In genomic region chr4:124701052-124701845, GRCm38 (mm10) we compare ENCODE assay signal across 8 mouse cellular contexts. TPM values are rescaled to one million over a fixed set of nuclear protein-coding genes. Genes with fewer than 3 reads are reported as not detected.
DNase-seq lines count a peak whose midpoint lies in the region; ATAC-seq lines count a peak whose summit lies in the region.

No protein-coding gene starts in this region.

- H3K27ac ChIP-seq in heart, embryonic 11.5 days (ENCODE audit: low read depth, low read length), result peak overlapping the region; percentile 62
- peak overlapping the region; percentile 46 for H3K27ac ChIP-seq in neural tube, embryonic 13.5 days (replicated peaks)

- peaks cover 41% of the 10 kb centered on the region for H3K4me1 ChIP-seq in heart, embryonic 11.5 days (ENCODE audit: control insufficient read depth, insufficient read depth, low read length)
- peaks cover 47% of the 10 kb centered on the region for H3K4me1 ChIP-seq in neural tube, embryonic 13.5 days (replicated peaks)

- H3K36me3 ChIP-seq in heart, embryonic 11.5 days (ENCODE audit: control insufficient read depth, insufficient read depth, low read length), result 0 out of 2 replicates have a peak, but pooled peaks cover 4% of the 10 kb centered on the region
- H3K36me3 ChIP-seq in neural tube, embryonic 13.5 days, result no peaks in the 10 kb centered on the region

- peak; percentile 15 for DNase-seq in ovary, postnatal 10 days (ENCODE audit: low spot score)
- DNase-seq in ovary, postnatal 36 days (ENCODE audit: low spot score), result no peak
- peak; percentile 64 for DNase-seq in embryo, embryonic 10 days (ENCODE audit: low spot score)
- DNase-seq in liver, result peak; percentile 40
- DNase-seq in frontal cortex, postnatal 14 days (ENCODE audit: low spot score in 2 of 2), result no peak
- DNase-seq in frontal cortex, adult 2 months (ENCODE audit: extremely low spot score in 1 of 2, low spot score in 1 of 2), result no peak

- H3K4me3 ChIP-seq in heart, embryonic 11.5 days (ENCODE audit: low read depth, low read length), result peak overlapping the region; percentile 90
- peak overlapping the region; percentile 58 for H3K4me3 ChIP-seq in neural tube, embryonic 13.5 days

- H3K9me3 ChIP-seq in heart, embryonic 11.5 days (replicated peaks; ENCODE audit: control insufficient read depth, low read length), result no peaks in the 10 kb centered on the region
- no peaks in the 10 kb centered on the region for H3K9me3 ChIP-seq in neural tube, embryonic 13.5 days

- H3K9ac ChIP-seq in heart, embryonic 11.5 days (ENCODE audit: low read depth, low read length), result peak overlapping the region; percentile 86
- peak overlapping the region; percentile 77 for H3K9ac ChIP-seq in neural tube, embryonic 13.5 days

- WGBS in heart, embryonic 11.5 days (ENCODE audit: insufficient replicate concordance), result 3% methylated on average over 22 of the region's 22 CpGs
- 3% methylated on average over 22 of the region's 22 CpGs for WGBS in neural tube, embryonic 13.5 days

- H3K27me3 ChIP-seq in heart, embryonic 11.5 days (ENCODE audit: control insufficient read depth, insufficient read depth, low read length), result no peaks in the 10 kb centered on the region
- peaks cover 54% of the 10 kb centered on the region for H3K27me3 ChIP-seq in neural tube, embryonic 13.5 days

- H3K4me2 ChIP-seq in heart, embryonic 11.5 days, result peak overlapping the region; percentile 94
- H3K4me2 ChIP-seq in neural tube, embryonic 13.5 days, result peak overlapping the region; percentile 96

- peak; percentile 4; the same call in 1 of the 2 replicates for ATAC-seq in heart, embryonic 11.5 days (replicated peaks; ENCODE audit: insufficient number of reproducible peaks, low FRiP score, low TSS enrichment)
- 0 out of 2 replicates have a peak, but pooled peaks have one; percentile 20 for ATAC-seq in neural tube, embryonic 13.5 days (ENCODE audit: low read depth)

RNA-seq across cellular contexts. Expression of gene Fhl3, which starts 0.7 kb away (rescaled TPM):
- polyA plus RNA-seq in heart, embryonic 11.5 days (2014; fragmentation: Nextera tagmentation; extraction: Ambion mirVana), result 6.3 and 6.4 TPM in 2 replicates
- 2.6 and 2.9 TPM in 2 replicates for polyA plus RNA-seq in neural tube, embryonic 13.5 days (2015; fragmentation: Nextera tagmentation; extraction: Ambion mirVana)
- polyA plus RNA-seq in frontal cortex, adult 2 months (2012; rRNA removed), result 2.0 and 2.2 TPM in 2 replicates

RNA-seq across cellular contexts. Expression of gene Utp11, which starts 7.8 kb away (rescaled TPM):
- 57.1 and 60.7 TPM in 2 replicates for polyA plus RNA-seq in heart, embryonic 11.5 days (2014; fragmentation: Nextera tagmentation; extraction: Ambion mirVana)
- polyA plus RNA-seq in neural tube, embryonic 13.5 days (2015; fragmentation: Nextera tagmentation; extraction: Ambion mirVana), result 49.2 and 54.2 TPM in 2 replicates
- polyA plus RNA-seq in frontal cortex, adult 2 months (2012; rRNA removed), result 19.0 and 20.7 TPM in 2 replicates

RNA-seq across cellular contexts. Expression of gene Sf3a3, which starts 13.3 kb away (rescaled TPM):
- 109 and 113 TPM in 2 replicates for polyA plus RNA-seq in heart, embryonic 11.5 days (2014; fragmentation: Nextera tagmentation; extraction: Ambion mirVana)
- polyA plus RNA-seq in neural tube, embryonic 13.5 days (2015; fragmentation: Nextera tagmentation; extraction: Ambion mirVana), result 101 and 115 TPM in 2 replicates
- 35.5 and 40.4 TPM in 2 replicates for polyA plus RNA-seq in frontal cortex, adult 2 months (2012; rRNA removed)

RNA-seq across cellular contexts. Expression of gene Inpp5b, which starts 40.4 kb away (rescaled TPM):
- 18.5 and 19.2 TPM in 2 replicates for polyA plus RNA-seq in heart, embryonic 11.5 days (2014; fragmentation: Nextera tagmentation; extraction: Ambion mirVana)
- polyA plus RNA-seq in neural tube, embryonic 13.5 days (2015; fragmentation: Nextera tagmentation; extraction: Ambion mirVana), result 23.6 and 29.1 TPM in 2 replicates
- polyA plus RNA-seq in frontal cortex, adult 2 months (2012; rRNA removed), result 58.0 and 71.4 TPM in 2 replicates

RNA-seq across cellular contexts. Expression of gene Pou3f1, which starts 44.6 kb away (rescaled TPM):
- polyA plus RNA-seq in heart, embryonic 11.5 days (2014; fragmentation: Nextera tagmentation; extraction: Ambion mirVana), result 0.21 and 0.24 TPM in 2 replicates
- 8.0 and 8.7 TPM in 2 replicates for polyA plus RNA-seq in neural tube, embryonic 13.5 days (2015; fragmentation: Nextera tagmentation; extraction: Ambion mirVana)
- polyA plus RNA-seq in frontal cortex, adult 2 months (2012; rRNA removed), result 6.9 and 11.6 TPM in 2 replicates

Comparison
In these comparisons a context has a peak if more than half of its experiments do, and no peak if none do; other contexts are left out.
1. DNase-seq: peak in ovary, postnatal 10 days (single experiment), embryo, embryonic 10 days (single experiment) and liver (single experiment); none in ovary, postnatal 36 days (single experiment), frontal cortex, postnatal 14 days (0 of 2) and frontal cortex, adult 2 months (0 of 2).